Mouse (Mus musculus): ENCODE data around the gene Dner. TPM values are rescaled to one million over a fixed set of nuclear protein-coding genes. Genes with fewer than 3 reads are reported as not detected.

Dner gene
- total and polyA plus RNA-seq, 3 experiments = not detected

DNA sequence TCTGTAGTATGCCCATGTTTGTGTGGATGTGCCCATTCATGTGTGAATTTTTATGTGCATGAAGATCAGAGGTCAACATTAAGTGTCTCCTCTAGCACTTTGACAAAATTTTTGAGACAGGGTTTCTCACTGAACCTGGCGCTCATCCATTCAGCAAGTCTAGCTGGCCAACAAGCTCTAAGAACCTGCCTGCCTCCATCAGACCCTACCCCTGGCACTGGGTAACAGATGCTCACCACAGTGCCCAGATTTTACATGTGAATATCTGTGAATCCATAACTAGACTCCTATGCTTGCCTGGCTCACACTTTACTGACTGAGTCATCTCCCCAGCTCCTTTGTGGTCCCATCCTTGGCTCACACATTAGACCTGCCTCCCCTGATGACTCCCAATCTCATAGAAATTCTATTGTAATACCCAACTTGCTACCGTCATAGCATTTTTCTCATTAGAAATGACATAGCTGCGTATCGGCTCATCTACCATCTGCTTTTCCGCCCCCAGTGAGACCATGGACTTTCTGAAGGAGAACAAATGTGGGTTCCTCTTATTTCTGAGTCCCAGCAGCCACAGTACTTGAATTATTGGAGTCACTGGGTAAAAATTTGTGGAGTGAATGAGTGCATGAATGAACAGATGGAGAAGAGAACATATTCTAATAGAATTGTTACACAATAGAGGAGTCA is 231.9 kb downstream of the Dner start:
- H3K27ac ChIP-seq (ENCODE audit: control insufficient read depth, low read depth, low read length) = no peak overlapping the region
- no peaks in the 10 kb centered on the region for H3K9me3 ChIP-seq (replicated peaks; ENCODE audit: insufficient read depth, low read length)
- no peak for TF ChIP-seq POLR2AphosphoS2 (IDR thresholded peaks at IDR 0.05; ENCODE audit: low read length)
- TF ChIP-seq MAFK (IDR thresholded peaks at IDR 0.05; ENCODE audit: borderline replicate concordance, low read depth, low read length) = no peak
- TF ChIP-seq JUND (IDR thresholded peaks at IDR 0.05; ENCODE audit: low read depth, low read length) = no peak
- no peak for TF ChIP-seq MXI1 (IDR thresholded peaks at IDR 0.05; ENCODE audit: low read depth, low read length)
- no peak for TF ChIP-seq ZKSCAN1 (IDR thresholded peaks at IDR 0.05; ENCODE audit: low read depth, low read length)
- TF ChIP-seq ZC3H11A (IDR thresholded peaks at IDR 0.05; ENCODE audit: low read depth, low read length) = no peak
- TF ChIP-seq MEF2A (IDR thresholded peaks at IDR 0.05; ENCODE audit: extremely low read depth, insufficient replicate concordance, low read depth, low read length, poor library complexity, severe bottlenecking) = no peak
- TF ChIP-seq EP300 (IDR thresholded peaks at IDR 0.05; ENCODE audit: low read depth in 1 of 2, low read length in 2 of 2) = no peak
- no peak for TF ChIP-seq GABPA (IDR thresholded peaks at IDR 0.05; ENCODE audit: low read depth, low read length)
- TF ChIP-seq ELF1 (IDR thresholded peaks at IDR 0.05; ENCODE audit: low read depth, low read length) = no peak
- TF ChIP-seq TCF12 (IDR thresholded peaks at IDR 0.05; ENCODE audit: low read depth, low read length) = no peak
- TF ChIP-seq ETS1 (IDR thresholded peaks at IDR 0.05; ENCODE audit: low read depth, low read length) = no peak
- TF ChIP-seq ZMIZ1 (IDR thresholded peaks at IDR 0.05; ENCODE audit: low read depth, low read length) = no peak
- no peaks in the 10 kb centered on the region for H3K79me2 ChIP-seq (ENCODE audit: control insufficient read depth, insufficient read depth, low read length, poor library complexity)
- H3K36me3 ChIP-seq (ENCODE audit: control insufficient read depth in 1 of 2, insufficient read depth in 2 of 2, low read length in 2 of 2) = no peaks in the 10 kb centered on the region
- no peak overlapping the region for H3K4me3 ChIP-seq (ENCODE audit: control insufficient read depth in 1 of 2, insufficient read depth in 1 of 2, low read depth in 2 of 2, low read length in 2 of 2)
- no peak for DNase-seq (ENCODE audit: low read depth, low spot score)
- H3K4me1 ChIP-seq (ENCODE audit: control insufficient read depth in 1 of 2, insufficient read depth in 2 of 2, low read length in 2 of 2) = no peaks in the 10 kb centered on the region
- no peak overlapping the region for H3K9ac ChIP-seq (ENCODE audit: control insufficient read depth, low read depth, low read length, poor library complexity, severe bottlenecking)
- no peaks in the 10 kb centered on the region for H3K27me3 ChIP-seq (ENCODE audit: control insufficient read depth in 1 of 2, insufficient read depth in 2 of 2, low read length in 2 of 2)

- H3K4me1 ChIP-seq (ENCODE audit: control insufficient read depth in 1 of 2, insufficient read depth in 2 of 2, low read length in 2 of 2) = no peaks in the 10 kb centered on the region
- DNase-seq (ENCODE audit: low read depth, low spot score) = no peak
- H3K9me3 ChIP-seq (replicated peaks; ENCODE audit: insufficient read depth, low read length) = no peaks in the 10 kb centered on the region
- H3K79me2 ChIP-seq (ENCODE audit: control insufficient read depth, insufficient read depth, low read length, poor library complexity) = no peaks in the 10 kb centered on the region
- H3K36me3 ChIP-seq (ENCODE audit: control insufficient read depth in 1 of 2, insufficient read depth in 2 of 2, low read length in 2 of 2) = no peaks in the 10 kb centered on the region
- H3K27ac ChIP-seq (ENCODE audit: control insufficient read depth, low read depth, low read length) = no peak overlapping the region
- H3K27me3 ChIP-seq (ENCODE audit: control insufficient read depth in 1 of 2, insufficient read depth in 2 of 2, low read length in 2 of 2) = no peaks in the 10 kb centered on the region
- no peak overlapping the region for H3K9ac ChIP-seq (ENCODE audit: control insufficient read depth, low read depth, low read length, poor library complexity, severe bottlenecking)
- TF ChIP-seq MAFK (IDR thresholded peaks at IDR 0.05; ENCODE audit: borderline replicate concordance, low read depth, low read length) = no peak
- TF ChIP-seq MXI1 (IDR thresholded peaks at IDR 0.05; ENCODE audit: low read depth, low read length) = no peak
- TF ChIP-seq EP300 (IDR thresholded peaks at IDR 0.05; ENCODE audit: low read depth in 1 of 2, low read length in 2 of 2) = no peak
- TF ChIP-seq E2F4 (IDR thresholded peaks at IDR 0.05; ENCODE audit: borderline replicate concordance, low read depth, low read length) = no peak
- TF ChIP-seq BHLHE40 (IDR thresholded peaks at IDR 0.05; ENCODE audit: borderline replicate concordance, low read depth, low read length) = no peak
- TF ChIP-seq ELF1 (IDR thresholded peaks at IDR 0.05; ENCODE audit: low read depth, low read length) = no peak
- no peak for TF ChIP-seq NRF1 (IDR thresholded peaks at IDR 0.05; ENCODE audit: insufficient read depth, low read depth, low read length, poor library complexity, severe bottlenecking)
- TF ChIP-seq MYB (IDR thresholded peaks at IDR 0.05; ENCODE audit: low read depth, low read length) = no peak
- TF ChIP-seq KAT2A (conservative IDR thresholded peaks at IDR 0.05; ENCODE audit: low read depth, low read length) = no peak
- no peak for TF ChIP-seq MYC (IDR thresholded peaks at IDR 0.05; ENCODE audit: low read depth, low read length)
- no peak for TF ChIP-seq MAX (IDR thresholded peaks at IDR 0.05; ENCODE audit: low read length)
- TF ChIP-seq TCF12 (IDR thresholded peaks at IDR 0.05; ENCODE audit: low read depth, low read length) = no peak
- TF ChIP-seq TBP (IDR thresholded peaks at IDR 0.05; ENCODE audit: low read depth, low read length) = no peak
- no peak for TF ChIP-seq RCOR1 (IDR thresholded peaks at IDR 0.05; ENCODE audit: low read depth, low read length)
- H3K4me3 ChIP-seq (ENCODE audit: control insufficient read depth in 1 of 2, insufficient read depth in 1 of 2, low read depth in 2 of 2, low read length in 2 of 2) = no peak overlapping the region
Observed at GRCm38 (mm10) chr1:84449566-84450278, 246.3 kb downstream of the Dner start.

Data from MEL (cell line).